Mouse (Mus musculus): Measurements from ENCODE around the gene Scml4. TPM values are rescaled to one million over a fixed set of nuclear protein-coding genes. Genes with fewer than 3 reads are reported as not detected.

Scml4 gene
- polyA plus RNA-seq, 2 experiments: 0.92 to 1.1 TPM

GRCm38 (mm10) chr10:43006534-43006933 is 146.4 kb downstream of the Scml4 start:
- Histone ChIP-seq H3K27me3 (ENCODE audit: control insufficient read depth, insufficient read depth, low read length) (no peaks in the 10 kb centered on the region), H3K4me2 (replicated peaks; ENCODE audit: low read depth, low read length, severe bottlenecking) (no peak overlapping the region), H3K4me3 (replicated peaks; ENCODE audit: low read length) (no peak overlapping the region), H3K36me3 (ENCODE audit: control insufficient read depth, insufficient read depth, low read length) (no peaks in the 10 kb centered on the region), H3K9ac (ENCODE audit: low read depth, low read length, severe bottlenecking) (no peak overlapping the region), H3K27ac (replicated peaks; ENCODE audit: low read depth, low read length) (no peak overlapping the region), H3K4me1 (ENCODE audit: control insufficient read depth, insufficient read depth, low read length) (peaks cover 18% of the 10 kb centered on the region), H3K9me3 (ENCODE audit: control insufficient read depth, low read length) (no peaks in the 10 kb centered on the region)
- WGBS: 90% methylated on average over 4 of the region's 4 CpGs
- TF ChIP-seq POLR2A (IDR thresholded peaks at IDR 0.05; ENCODE audit: borderline replicate concordance, extremely low read depth, insufficient read depth, insufficient read length): no peak
- ATAC-seq (ENCODE audit: low FRiP score, low read depth): no peak
- DNase-seq (ENCODE audit: low spot score): no peak

- Histone ChIP-seq H3K27me3 (ENCODE audit: control insufficient read depth, insufficient read depth, low read length) (no peaks in the 10 kb centered on the region), H3K36me3 (ENCODE audit: control insufficient read depth, insufficient read depth, low read length) (no peaks in the 10 kb centered on the region), H3K9me3 (ENCODE audit: control insufficient read depth, low read length) (no peaks in the 10 kb centered on the region), H3K4me1 (ENCODE audit: control insufficient read depth, insufficient read depth, low read length) (peaks cover 6% of the 10 kb centered on the region), H3K9ac (ENCODE audit: low read depth, low read length, severe bottlenecking) (no peak overlapping the region), H3K4me2 (replicated peaks; ENCODE audit: low read depth, low read length, severe bottlenecking) (no peak overlapping the region), H3K4me3 (replicated peaks; ENCODE audit: low read length) (no peak overlapping the region), H3K27ac (replicated peaks; ENCODE audit: low read depth, low read length) (no peak overlapping the region)
- ATAC-seq (ENCODE audit: low FRiP score, low read depth) (no peak), DNase-seq (ENCODE audit: low spot score) (no peak)
- 72% methylated on average over 11 of the region's 11 CpGs for WGBS
- no peak for TF ChIP-seq POLR2A (IDR thresholded peaks at IDR 0.05; ENCODE audit: borderline replicate concordance, extremely low read depth, insufficient read depth, insufficient read length)
Measured at GRCm38 (mm10) chr10:43008116-43008515, 147.9 kb downstream of the Scml4 start.

Other genes starting within 250 kb of the Scml4 start
- gene Sec63, start 98.9 kb upstream of the Scml4 start, polyA plus RNA-seq (2012; rRNA removed): 31.5 and 48.9 TPM in 2 replicates
- gene Sec63, start 98.9 kb upstream of the Scml4 start, polyA plus RNA-seq (2014; fragmentation: Nextera tagmentation; extraction: Ambion mirVana): 22.6 and 26.9 TPM in 2 replicates